ENCODE assay signal across 10 mouse cellular contexts in the genomic region with DNA sequence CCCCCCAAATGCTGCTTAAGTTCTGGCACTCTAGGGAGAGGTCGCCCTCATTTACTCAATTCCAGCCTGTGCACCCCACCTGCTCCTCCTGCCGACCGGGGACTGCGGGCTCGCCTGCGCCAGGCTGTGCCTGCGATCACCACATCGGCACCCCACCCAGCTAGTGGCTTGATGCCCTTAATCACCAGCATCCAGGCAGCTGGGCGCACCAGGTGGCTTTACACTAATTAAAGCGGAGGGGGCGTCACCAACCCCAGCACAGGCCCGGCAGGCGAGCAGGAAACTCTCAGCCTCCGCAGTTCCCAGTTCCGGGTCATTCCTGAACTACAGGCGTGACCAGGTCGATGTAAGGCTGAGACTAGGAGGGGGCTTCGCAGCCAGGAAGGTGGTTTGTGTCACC.
DNase-seq lines count a peak whose midpoint lies in the region; ATAC-seq and TF ChIP-seq lines count a peak whose summit lies in the region.
"Had no signal": no experiment of that assay in that cellular context is flagged by ENCODE, and none has a peak within 500 bp of the region (broad histone marks: within the 10 kb centered on the region; RNA-seq: fewer than 3 reads in every experiment).

No protein-coding gene starts in this region.

- no peak overlapping the region for H3K4me3 ChIP-seq in embryonic facial prominence, embryonic 11.5 days (ENCODE audit: low read depth, low read length)
- no peak overlapping the region for H3K4me3 ChIP-seq in hindbrain, postnatal 0 days (ENCODE audit: low read length)
- peak overlapping the region; percentile 18; the same call in 1 of the 2 replicates for H3K4me3 ChIP-seq in midbrain, embryonic 16.5 days (ENCODE audit: low read depth, low read length)

- peaks cover 22% of the 10 kb centered on the region for H3K27me3 ChIP-seq in embryonic facial prominence, embryonic 11.5 days (ENCODE audit: control insufficient read depth, insufficient read depth, low read length)
- 0 out of 2 replicates have a peak, but pooled peaks cover 8% of the 10 kb centered on the region for H3K27me3 ChIP-seq in hindbrain, postnatal 0 days (ENCODE audit: insufficient read depth, low read length)
- H3K27me3 ChIP-seq in midbrain, embryonic 16.5 days (ENCODE audit: control insufficient read depth, insufficient read depth, low read depth, low read length) = peaks cover 2% of the 10 kb centered on the region

- no peak for TF ChIP-seq CTCF in hindbrain, postnatal 0 days (IDR thresholded peaks at IDR 0.05; ENCODE audit: low read depth)

- 0 out of 2 replicates have a peak, but pooled peaks cover 3% of the 10 kb centered on the region for H3K4me1 ChIP-seq in embryonic facial prominence, embryonic 11.5 days (ENCODE audit: control insufficient read depth, insufficient read depth, low read length)
- H3K4me1 ChIP-seq in hindbrain, postnatal 0 days (ENCODE audit: insufficient read depth, low read length) = peaks cover 4% of the 10 kb centered on the region; the same call in 1 of the 2 replicates
- peaks cover 5% of the 10 kb centered on the region for H3K4me1 ChIP-seq in midbrain, embryonic 16.5 days (ENCODE audit: control insufficient read depth, insufficient read depth, low read length)

- no peaks in the 10 kb centered on the region for H3K9me3 ChIP-seq in embryonic facial prominence, embryonic 11.5 days (replicated peaks; ENCODE audit: control insufficient read depth, low read length)
- H3K9me3 ChIP-seq in hindbrain, postnatal 0 days (ENCODE audit: low read length) = no peaks in the 10 kb centered on the region
- H3K9me3 ChIP-seq in midbrain, embryonic 16.5 days (replicated peaks; ENCODE audit: control insufficient read depth, low read length, poor library complexity, severe bottlenecking) = no peaks in the 10 kb centered on the region

- peak; percentile 78 to 89 for DNase-seq in cerebellum, postnatal 10 days
- DNase-seq in cerebellum, postnatal 36 days = no peak
- peak; percentile 38 for DNase-seq in embryonic facial prominence, embryonic 11.5 days (ENCODE audit: low spot score)
- DNase-seq in hindbrain, postnatal 0 days (ENCODE audit: low spot score) = peak; percentile 62
- no peak for DNase-seq in adrenal gland, adult (ENCODE audit: inconsistent age in 2 of 2, low spot score in 1 of 2)
- DNase-seq in heart, postnatal 14 days = no peak
- DNase-seq in natural killer cell, adult 2 months (ENCODE audit: low spot score in 2 of 2) = no peak
- DNase-seq: cerebellum, adult 18-20 months; gastrocnemius, postnatal 25 days had no signal

- no peaks in the 10 kb centered on the region for H3K36me3 ChIP-seq in embryonic facial prominence, embryonic 11.5 days (replicated peaks; ENCODE audit: control insufficient read depth, insufficient read depth, low read depth, low read length)
- H3K36me3 ChIP-seq in hindbrain, postnatal 0 days (ENCODE audit: insufficient read depth, low read length) = no peaks in the 10 kb centered on the region
- no peaks in the 10 kb centered on the region for H3K36me3 ChIP-seq in midbrain, embryonic 16.5 days (ENCODE audit: control insufficient read depth, insufficient read depth, low read length)

- WGBS in embryonic facial prominence, embryonic 11.5 days = 1% methylated on average over 18 of the region's 18 CpGs
- 3% methylated on average over 18 of the region's 18 CpGs for WGBS in hindbrain, postnatal 0 days
- WGBS in midbrain, embryonic 16.5 days = under 1% methylated on average over 18 of the region's 18 CpGs

- no peak overlapping the region for H3K27ac ChIP-seq in embryonic facial prominence, embryonic 11.5 days (replicated peaks; ENCODE audit: low read depth, low read length)
- H3K27ac ChIP-seq in hindbrain, postnatal 0 days = no peak overlapping the region; the same call in 1 of the 2 replicates
- no peak overlapping the region for H3K27ac ChIP-seq in midbrain, embryonic 16.5 days (ENCODE audit: low read length)

- intact Hi-C loops in heart, postnatal 14 days (cut with DNase I) = no loop called here

- peak overlapping the region; percentile 21; the same call in 1 of the 2 replicates for H3K4me2 ChIP-seq in embryonic facial prominence, embryonic 11.5 days (ENCODE audit: low read depth, low read length)
- peak overlapping the region; percentile 41 for H3K4me2 ChIP-seq in hindbrain, postnatal 0 days (ENCODE audit: low read depth, low read length)
- peak overlapping the region; percentile 46 for H3K4me2 ChIP-seq in midbrain, embryonic 16.5 days (ENCODE audit: low read length)

- ATAC-seq in embryonic facial prominence, embryonic 11.5 days (replicated peaks; ENCODE audit: insufficient number of reproducible peaks, low FRiP score, low TSS enrichment, low read depth) = peak; percentile 19; the same call in 1 of the 2 replicates
- ATAC-seq in hindbrain, postnatal 0 days = peak; percentile 36; the same call in 1 of the 2 replicates
- ATAC-seq in midbrain, embryonic 16.5 days = no peak

- H3K9ac ChIP-seq in embryonic facial prominence, embryonic 11.5 days (replicated peaks; ENCODE audit: low read length) = no peak overlapping the region; the same call in 1 of the 2 replicates
- H3K9ac ChIP-seq in hindbrain, postnatal 0 days (replicated peaks; ENCODE audit: low read length) = no peak overlapping the region
- H3K9ac ChIP-seq in midbrain, embryonic 16.5 days (ENCODE audit: low read depth, low read length) = peak overlapping the region; percentile 44; the same call in 1 of the 2 replicates

Comparison
In these comparisons a context has a peak if more than half of its experiments do, and no peak if none do; other contexts are left out.
1. DNase-seq: peak in cerebellum, postnatal 10 days (2 of 2), embryonic facial prominence, embryonic 11.5 days (single experiment) and hindbrain, postnatal 0 days (single experiment); none in cerebellum, postnatal 36 days (0 of 2), adrenal gland, adult (0 of 2), heart, postnatal 14 days (0 of 2) and natural killer cell, adult 2 months (0 of 2).
2. Peak in every context shown above with its lines, with median percentiles within 50 percentile points of each other: H3K4me2 ChIP-seq.